Mouse (Mus musculus): ENCODE data around the gene Rabgap1l. TPM values are rescaled to one million over a fixed set of nuclear protein-coding genes. Genes with fewer than 3 reads are reported as not detected.
"Not testable (repeated sequence)": the region's sequence is repeated elsewhere in the genome, so short reads cannot be mapped to it uniquely, and the experiment has no call there.

The Rabgap1l gene
- total RNA-seq, 2 experiments from 2014 or later = 28.0 to 34.7 TPM

GRCm38 (mm10) chr1:160703813-160704212 is 89.2 kb downstream of the Rabgap1l start:
- DNase-seq (ENCODE audit: low spot score in 2 of 2) = no peak

- peak; percentile 65 to 77 for DNase-seq (ENCODE audit: low spot score in 2 of 2)
Measured at GRCm38 (mm10) chr1:160693094-160693447, 99.9 kb downstream of the Rabgap1l start.

- DNase-seq (ENCODE audit: low spot score in 2 of 2) = no peak
Measured at GRCm38 (mm10) chr1:160692224-160693093, 100.6 kb downstream of the Rabgap1l start.

GRCm38 (mm10) chr1:160691196-160691590 is 101.8 kb downstream of the Rabgap1l start:
- no peak for DNase-seq (ENCODE audit: low spot score in 2 of 2)

GRCm38 (mm10) chr1:160690516-160691195 is 102.4 kb downstream of the Rabgap1l start:
- no peak for DNase-seq (ENCODE audit: low spot score in 2 of 2)

- no peak for DNase-seq (ENCODE audit: low spot score in 2 of 2)
Measured at GRCm38 (mm10) chr1:160689511-160689910, 103.5 kb downstream of the Rabgap1l start.

- no peak for DNase-seq (ENCODE audit: low spot score in 2 of 2)
Measured at GRCm38 (mm10) chr1:160684251-160684650, 108.8 kb downstream of the Rabgap1l start.

GRCm38 (mm10) chr1:160681398-160682050 is 111.5 kb downstream of the Rabgap1l start:
- no peak for DNase-seq (ENCODE audit: low spot score in 2 of 2)

GRCm38 (mm10) chr1:160674763-160675162 is 118.2 kb downstream of the Rabgap1l start:
- DNase-seq (ENCODE audit: low spot score in 2 of 2) = no peak

GRCm38 (mm10) chr1:160672088-160672814 is 120.8 kb downstream of the Rabgap1l start:
- no peak for DNase-seq (ENCODE audit: low spot score in 2 of 2)

- no peak for DNase-seq (ENCODE audit: low spot score in 2 of 2)
Measured at GRCm38 (mm10) chr1:160655806-160656470, 137.1 kb downstream of the Rabgap1l start.

GRCm38 (mm10) chr1:160651691-160652090 is 141.3 kb downstream of the Rabgap1l start:
- no peak for DNase-seq (ENCODE audit: low spot score in 2 of 2)

GRCm38 (mm10) chr1:160645416-160645815 is 147.6 kb downstream of the Rabgap1l start:
- DNase-seq (ENCODE audit: low spot score in 2 of 2) = no peak

GRCm38 (mm10) chr1:160628213-160628932 is 164.6 kb downstream of the Rabgap1l start:
- no peak for DNase-seq (ENCODE audit: low spot score in 2 of 2)

GRCm38 (mm10) chr1:160624354-160625120 is 168.5 kb downstream of the Rabgap1l start:
- DNase-seq (ENCODE audit: low spot score in 2 of 2) = not testable (repeated sequence)

- no peak for DNase-seq (ENCODE audit: low spot score in 2 of 2)
Measured at GRCm38 (mm10) chr1:160618201-160618600, 174.8 kb downstream of the Rabgap1l start.

GRCm38 (mm10) chr1:160606425-160606824 is 186.6 kb downstream of the Rabgap1l start:
- DNase-seq (ENCODE audit: low spot score in 2 of 2) = no peak

GRCm38 (mm10) chr1:160603312-160603711 is 189.7 kb downstream of the Rabgap1l start:
- DNase-seq (ENCODE audit: low spot score in 2 of 2) = not testable (repeated sequence)

- no peak for DNase-seq (ENCODE audit: low spot score in 2 of 2)
Measured at GRCm38 (mm10) chr1:160597369-160597768, 195.6 kb downstream of the Rabgap1l start.
